Mouse (Mus musculus) spleen, adult 18-20 months (tissue): Measurements from ENCODE around the gene Asb17.
"Not testable (repeated sequence)": the region's sequence is repeated elsewhere in the genome, so short reads cannot be mapped to it uniquely, and the experiment has no call there.

ENCODE experiments used
- DNase-seq, 2 experiments: peaks; one replicate each; pipeline ENCODE4 v3.0.0; 2022; ENCODE audit warnings: mixed read lengths in 2 of 2

The Asb17 gene

DNA sequence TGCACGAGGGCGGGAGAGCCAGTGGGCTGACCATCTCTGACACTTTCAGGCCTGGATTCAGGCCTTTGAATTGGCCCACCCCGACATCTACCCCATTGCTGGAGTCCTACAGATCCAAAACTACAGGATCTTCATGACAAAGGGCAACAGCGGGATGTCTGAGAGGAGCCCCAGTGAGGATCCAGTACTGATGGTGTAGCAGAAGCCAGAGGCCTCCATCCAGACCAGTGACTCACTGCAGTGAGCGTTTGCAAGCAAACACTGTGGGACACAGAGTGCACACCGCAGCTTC lies 11.4 kb upstream of the Asb17 start:
- DNase-seq: no peak

DNA sequence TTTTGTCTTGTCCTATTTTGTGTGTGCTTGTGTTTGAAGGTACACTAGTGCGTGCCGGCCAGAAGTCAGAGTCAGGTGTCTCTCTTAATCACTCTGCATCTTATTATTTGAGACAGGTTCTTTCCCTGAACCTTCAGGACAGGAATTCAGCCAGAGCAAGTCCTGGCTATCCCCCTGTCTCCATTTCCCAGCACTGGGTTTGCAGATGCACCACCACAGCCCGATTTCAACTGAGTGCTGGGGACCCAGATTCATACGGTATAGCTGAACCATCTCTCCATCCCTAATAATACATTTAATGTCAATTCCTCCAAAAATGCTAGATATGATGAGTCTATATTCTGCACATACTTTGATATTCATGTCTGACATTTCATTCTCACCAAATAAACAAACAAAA lies 9.9 kb upstream of the Asb17 start:
- no peak for DNase-seq

- peak; percentile 14 to 57 for DNase-seq
These were observed 8.4 kb upstream of the Asb17 start for GRCm38 (mm10) chr3:153835455-153836086.

DNA sequence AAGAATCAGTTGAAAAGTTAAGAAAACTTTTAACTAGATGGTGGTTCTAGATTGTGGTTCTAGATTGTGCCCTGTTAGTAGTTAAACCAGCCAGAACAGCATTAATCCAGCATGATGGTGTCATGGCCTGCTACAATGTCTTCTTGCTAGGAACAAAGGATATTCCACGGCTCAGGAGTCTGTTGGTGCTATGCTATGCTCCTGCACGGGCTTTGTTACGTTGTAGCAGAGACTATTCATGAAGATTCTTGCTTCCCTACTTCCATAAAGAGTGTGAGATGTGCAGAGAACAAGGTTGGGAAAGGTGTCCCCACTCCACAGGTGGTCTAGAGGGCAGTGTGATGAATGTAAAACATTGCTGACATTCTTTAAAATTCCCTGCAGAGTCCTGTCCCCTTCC lies 7.7 kb upstream of the Asb17 start:
- no peak for DNase-seq

DNA sequence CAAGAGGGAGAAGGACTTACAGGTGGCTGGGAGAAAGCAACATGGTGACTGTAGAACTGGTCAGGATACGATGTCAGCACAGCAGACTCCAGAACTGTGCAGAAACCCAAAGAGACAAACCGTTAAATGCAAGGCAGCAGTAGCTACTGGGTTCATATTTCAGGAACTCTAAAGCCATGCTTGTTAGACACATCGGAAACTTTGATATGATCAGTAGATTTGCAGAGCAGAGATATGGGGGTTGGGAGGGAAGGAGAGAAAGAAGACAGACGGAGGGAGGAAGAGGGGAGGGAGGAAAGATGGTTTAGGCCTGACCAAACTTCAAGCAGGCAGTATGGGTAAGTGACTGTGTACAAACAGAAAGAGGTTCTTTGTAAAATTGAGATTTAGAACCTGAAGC lies 6.4 kb upstream of the Asb17 start:
- no peak for DNase-seq

DNA sequence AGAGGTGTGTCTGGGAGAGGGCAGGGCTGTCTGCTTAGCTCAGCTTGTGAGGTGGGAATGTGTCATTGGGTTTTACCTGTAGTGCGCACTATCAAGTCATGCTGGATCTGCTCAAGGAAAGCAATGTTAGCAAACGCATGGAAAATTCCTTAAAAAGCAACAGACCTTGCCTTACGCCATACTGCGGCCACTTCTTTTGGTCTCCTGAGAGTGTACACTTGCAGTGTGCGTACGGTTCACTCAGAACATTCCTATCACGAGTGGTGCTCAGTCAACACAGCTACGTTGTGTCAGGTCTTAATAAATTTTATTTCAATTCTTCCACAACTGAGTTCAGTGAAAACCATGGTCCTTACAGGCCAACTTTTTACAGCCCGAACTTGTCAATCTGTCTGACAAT lies 748 bp downstream of the Asb17 start:
- DNase-seq: no peak

GRCm38 (mm10) chr3:153845500-153845899 lies 1.5 kb downstream of the Asb17 start:
- no peak for DNase-seq

GRCm38 (mm10) chr3:153846109-153846508 lies 2.1 kb downstream of the Asb17 start:
- DNase-seq: no peak

GRCm38 (mm10) chr3:153847207-153847733 lies 3.3 kb downstream of the Asb17 start:
- no peak for DNase-seq

- no peak for DNase-seq
These were observed 5.5 kb downstream of the Asb17 start for GRCm38 (mm10) chr3:153849368-153850015.

DNA sequence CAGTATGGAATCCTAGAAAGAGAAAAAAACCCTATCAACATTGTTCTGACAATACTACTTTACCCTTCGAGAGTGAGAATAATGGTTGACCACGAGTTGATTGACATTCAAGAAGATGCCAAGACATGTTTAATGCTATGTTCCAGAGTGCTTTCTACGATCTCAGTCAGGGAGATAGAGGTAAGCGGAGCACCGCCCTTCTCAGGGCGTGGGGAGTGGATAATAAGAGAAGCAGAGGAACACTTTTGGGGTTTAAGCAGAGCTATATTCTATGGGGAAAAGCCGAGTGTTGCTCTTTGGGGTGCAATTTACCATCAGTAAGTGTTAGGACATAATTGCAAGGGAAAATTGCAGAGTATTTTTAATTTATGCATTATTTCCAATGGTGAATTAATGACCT lies 6.8 kb downstream of the Asb17 start:
- DNase-seq: no peak

DNA sequence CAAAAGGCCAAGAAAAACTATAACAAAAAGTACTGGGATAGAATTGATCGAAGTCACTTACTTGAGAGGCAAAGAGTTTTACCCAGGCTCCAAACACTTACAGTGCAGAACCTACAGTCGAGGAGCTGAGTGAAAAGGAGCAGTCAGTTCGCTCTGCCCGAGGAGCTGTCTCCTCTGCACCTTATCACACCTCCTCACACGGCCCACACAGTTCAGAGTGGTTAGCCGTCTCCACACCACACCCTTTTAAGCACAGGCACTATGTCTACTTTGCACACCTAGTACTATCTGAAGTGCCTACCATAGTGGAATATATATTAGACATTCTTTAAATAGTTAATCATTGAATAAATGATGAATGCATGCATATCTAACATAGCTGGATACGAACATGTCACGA lies 8.3 kb downstream of the Asb17 start:
- DNase-seq: no peak

- no peak for DNase-seq
These were observed 14.5 kb downstream of the Asb17 start for GRCm38 (mm10) chr3:153858350-153859001.

- DNase-seq: not testable (repeated sequence)
These were observed 16.4 kb downstream of the Asb17 start for GRCm38 (mm10) chr3:153860392-153860791.

- no peak for DNase-seq
These were observed 19.8 kb downstream of the Asb17 start for GRCm38 (mm10) chr3:153863816-153864215.

- no peak for DNase-seq
These were observed 20.8 kb downstream of the Asb17 start for GRCm38 (mm10) chr3:153864636-153865429.

DNA sequence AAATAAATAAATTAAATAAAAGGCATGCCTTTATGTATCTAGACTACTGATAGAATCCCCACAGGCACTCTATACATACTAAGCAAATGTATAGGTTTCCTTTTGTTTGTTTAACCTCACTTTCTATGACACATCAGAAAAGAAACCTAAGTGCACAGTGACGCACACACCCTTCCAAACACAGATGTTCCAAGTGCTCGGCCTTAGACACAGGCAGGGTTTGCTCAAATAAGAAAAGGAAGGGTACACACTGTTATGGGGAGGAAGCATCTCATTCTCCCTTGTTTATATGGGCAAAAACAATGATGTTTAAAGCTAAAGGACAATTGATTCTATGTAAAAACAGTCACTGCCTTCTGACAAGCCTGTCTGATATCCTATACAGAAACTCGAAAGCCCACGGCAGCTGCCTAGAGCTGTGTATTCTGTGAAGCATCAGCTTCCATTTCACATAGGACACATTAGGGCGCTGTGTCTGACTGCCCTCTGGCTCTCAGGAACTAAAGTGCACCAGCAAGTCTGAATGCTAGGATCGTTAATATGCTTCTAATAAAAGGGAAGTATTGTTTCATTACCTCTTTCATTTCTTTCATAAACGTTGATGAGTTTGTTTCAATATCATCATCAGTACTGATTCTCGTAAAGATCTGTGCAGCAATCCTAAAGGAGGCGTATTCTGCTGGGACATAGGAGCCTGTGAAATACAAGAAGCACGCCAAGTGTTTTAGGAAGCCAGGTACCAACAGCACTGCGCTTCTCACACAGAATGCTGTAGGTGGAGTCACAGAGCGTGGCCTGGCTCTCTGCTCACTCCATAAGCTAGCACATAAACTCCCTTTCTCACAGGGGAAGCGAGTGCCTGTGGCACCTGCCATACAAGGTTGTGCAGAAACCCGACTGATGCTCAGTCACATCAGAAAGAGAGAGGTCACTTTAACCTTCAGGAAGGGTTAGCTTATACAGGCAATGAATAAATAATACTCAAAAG lies 23.4 kb downstream of the Asb17 start:
- DNase-seq: no peak

GRCm38 (mm10) chr3:153871396-153871795 lies 27.4 kb downstream of the Asb17 start:
- DNase-seq: no peak

DNA sequence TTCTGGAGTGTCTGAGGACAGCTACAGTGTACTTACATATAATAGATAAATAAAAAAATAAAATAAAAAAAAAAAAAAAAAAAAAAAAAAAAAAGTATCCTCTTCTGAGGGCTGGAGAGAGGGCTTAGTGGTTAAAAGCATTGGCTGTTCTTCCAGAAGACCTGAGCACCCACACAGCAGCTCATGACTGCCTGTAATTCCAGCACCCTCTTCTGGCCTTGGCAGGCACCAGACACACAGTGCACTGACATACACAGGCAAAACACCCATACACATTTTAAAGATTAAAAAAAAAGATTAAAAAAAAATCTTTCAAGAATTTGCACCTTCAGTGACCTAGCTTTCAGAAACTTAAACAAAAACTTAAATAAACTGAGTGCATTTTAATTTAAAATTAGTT lies 42.3 kb downstream of the Asb17 start:
- no peak for DNase-seq

DNA sequence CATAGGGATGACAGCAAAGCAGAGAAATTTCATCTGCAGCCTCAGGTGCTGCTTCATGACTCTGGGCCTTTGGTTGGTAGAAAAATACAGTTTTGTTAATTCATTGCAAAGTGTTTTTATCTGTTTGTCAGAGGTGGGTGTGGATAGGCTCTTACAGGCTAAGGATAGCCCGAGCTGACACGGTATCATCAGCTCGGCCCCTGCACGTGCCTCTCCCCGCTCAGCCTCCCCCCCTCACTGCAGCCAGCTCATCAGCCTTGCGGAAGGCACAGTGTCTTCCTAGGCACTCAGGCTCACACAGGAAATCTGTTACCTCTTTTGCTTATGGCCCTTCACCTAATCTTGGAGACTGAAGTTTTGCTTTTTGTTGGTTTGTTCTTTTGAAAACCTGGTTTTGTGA lies 44.1 kb downstream of the Asb17 start:
- no peak for DNase-seq

DNA sequence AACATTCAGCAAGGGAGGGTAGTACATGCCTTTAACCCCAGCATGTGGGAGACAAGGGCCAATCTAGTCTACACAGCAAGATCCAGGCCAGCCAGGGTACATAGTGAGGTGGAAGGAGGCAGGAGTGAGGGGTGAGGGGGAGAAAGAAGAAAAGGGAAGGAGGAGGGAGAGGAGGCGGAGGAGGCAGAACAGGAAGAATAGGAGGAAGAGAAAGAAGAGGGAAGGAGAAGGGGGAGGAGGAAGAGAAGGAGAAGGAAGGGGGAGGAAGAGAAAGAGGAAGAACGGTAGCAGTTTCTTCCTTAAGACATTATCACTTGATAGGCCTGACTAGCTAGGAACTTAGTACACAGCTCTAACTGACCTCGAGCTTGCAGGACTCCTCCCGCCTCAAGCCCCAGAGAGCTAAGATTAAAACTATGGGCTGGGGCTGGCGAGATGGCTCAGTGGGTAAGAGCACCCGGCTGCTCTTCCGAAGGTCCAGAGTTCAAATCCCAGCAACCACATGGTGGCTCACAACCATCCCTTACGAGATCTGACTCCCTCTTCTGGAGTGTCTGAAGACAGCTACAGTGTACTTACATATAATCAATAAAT lies 45.3 kb downstream of the Asb17 start:
- no peak for DNase-seq

- DNase-seq: no peak
These were observed 51.4 kb downstream of the Asb17 start for GRCm38 (mm10) chr3:153895454-153895853.
